Mouse (Mus musculus) limb, embryonic 12.5 days (tissue): ENCODE data around the gene Shroom3. TPM values are rescaled to one million over a fixed set of nuclear protein-coding genes. Genes with fewer than 3 reads are reported as not detected.

Source experiments
- ATAC-seq: fragments of 200-750 bp; cut with Nextera tagmentation; 2 replicates; pipeline ENCODE4 v1.8.0; 2017; ENCODE audit warnings: low read depth, moderate TSS enrichment; ENCODE audit not compliant: insufficient number of reproducible peaks, insufficient read depth, low FRiP score, low TSS enrichment
- H3K27ac ChIP-seq: fragments of 300-500 bp; sonication (generic); 2 replicates; pipeline ENCODE4 v1.5.1; 2016; ENCODE audit warnings: mild to moderate bottlenecking, moderate library complexity
- H3K27me3 ChIP-seq: fragments of 300-500 bp; sonication (generic); 2 replicates; pipeline ENCODE4 v1.6.1; 2016; ENCODE audit warnings: mild to moderate bottlenecking, moderate library complexity
- H3K36me3 ChIP-seq: fragments of 300-500 bp; sonication (generic); 2 replicates; pipeline ENCODE4 v1.6.1; 2016; ENCODE audit warnings: mild to moderate bottlenecking, moderate library complexity
- H3K4me1 ChIP-seq: fragments of 300-500 bp; sonication (generic); replicated peaks from 2 replicates; pipeline ENCODE4 v1.6.1; 2016
- H3K4me2 ChIP-seq: fragments of 300-500 bp; sonication (generic); 2 replicates; pipeline ENCODE4 v1.6.1; 2016; ENCODE audit warnings: mild to moderate bottlenecking, moderate library complexity
- H3K4me3 ChIP-seq: fragments of 300-500 bp; sonication (generic); replicated peaks from 2 replicates; pipeline ENCODE4 v1.5.1; 2016; ENCODE audit warnings: mild to moderate bottlenecking
- H3K9ac ChIP-seq: fragments of 300-500 bp; sonication (generic); replicated peaks from 2 replicates; pipeline ENCODE4 v1.6.1; 2016; ENCODE audit warnings: mild to moderate bottlenecking, moderate library complexity
- H3K9me3 ChIP-seq: fragments of 300-500 bp; sonication (generic); 2 replicates; pipeline ENCODE4 v1.6.1; 2016; ENCODE audit warnings: mild to moderate bottlenecking, moderate library complexity
- WGBS: fragments of 180-500 bp; shearing (Covaris S2); methylation state at CpG from one replicate; pipeline ENCODE4 v1.1.7; 2016; 5-methylcytosine and 5-hydroxymethylcytosine counted together
- microRNA counts: library from miRNA; unstranded; fragments of <30 nt; microRNA quantifications from one replicate; lab custom pipeline; 2017
- microRNA-seq: library from miRNA; unstranded; fragments of <30 nt; microRNA quantifications from one replicate; pipeline ENCODE4, GENCODE M21; 2017
- polyA plus RNA-seq: library from polyadenylated mRNA; unstranded; fragments of >200 nt; fragmentation: Nextera tagmentation; extraction: Ambion mirVana; gene quantifications from 2 replicates; pipeline ENCODE4 v1.2.1, GENCODE M21; 2016

Gene Shroom3
- polyA plus RNA-seq, 1 experiment from 2014 or later, result 6.6 TPM

DNA sequence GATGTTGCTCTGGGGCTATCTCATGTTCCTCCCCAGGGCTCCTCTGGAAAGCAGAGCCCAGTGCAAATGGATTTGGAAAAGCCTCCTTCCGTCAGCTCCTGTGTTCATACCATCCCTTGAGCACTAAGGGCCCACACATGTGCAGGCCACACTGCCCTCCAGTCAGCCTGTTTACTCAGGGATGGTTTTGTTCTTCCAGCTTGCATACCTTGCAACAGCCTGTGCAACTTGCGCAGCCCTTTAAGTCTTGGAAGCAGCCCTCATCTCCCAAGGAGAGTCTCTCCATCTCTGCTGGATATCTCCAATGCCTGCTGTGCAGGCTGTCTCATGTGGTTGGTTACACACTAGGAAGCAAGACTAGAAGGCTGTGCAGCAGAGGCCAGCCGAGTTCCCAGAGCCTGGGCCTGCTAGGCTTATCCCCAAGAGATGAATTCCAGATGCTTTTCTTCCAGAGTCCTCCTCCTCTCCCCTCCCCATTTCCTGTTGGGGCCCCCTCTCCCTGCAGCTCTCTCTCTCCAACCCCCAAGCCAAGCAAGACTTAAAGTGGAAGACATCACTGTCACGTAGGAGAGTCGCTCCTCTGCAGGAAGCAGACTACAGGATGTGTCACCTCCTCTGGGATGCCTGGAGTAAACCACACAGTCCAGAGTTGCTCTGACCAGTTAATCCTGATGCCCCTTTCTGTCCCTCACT is 314.3 kb downstream of the Shroom3 start:
- H3K4me1 ChIP-seq, result peaks cover 51% of the 10 kb centered on the region
- no peaks in the 10 kb centered on the region for H3K27me3 ChIP-seq
- H3K9ac ChIP-seq, result no peak overlapping the region
- peak overlapping the region; percentile 16 for H3K4me2 ChIP-seq
- H3K27ac ChIP-seq, result peak overlapping the region; percentile 92
- ATAC-seq, result peak; percentile 84
- no peak overlapping the region for H3K4me3 ChIP-seq
- H3K9me3 ChIP-seq, result no peaks in the 10 kb centered on the region
- no peaks in the 10 kb centered on the region for H3K36me3 ChIP-seq
- WGBS, result 7% methylated on average over 5 of the region's 5 CpGs

DNA sequence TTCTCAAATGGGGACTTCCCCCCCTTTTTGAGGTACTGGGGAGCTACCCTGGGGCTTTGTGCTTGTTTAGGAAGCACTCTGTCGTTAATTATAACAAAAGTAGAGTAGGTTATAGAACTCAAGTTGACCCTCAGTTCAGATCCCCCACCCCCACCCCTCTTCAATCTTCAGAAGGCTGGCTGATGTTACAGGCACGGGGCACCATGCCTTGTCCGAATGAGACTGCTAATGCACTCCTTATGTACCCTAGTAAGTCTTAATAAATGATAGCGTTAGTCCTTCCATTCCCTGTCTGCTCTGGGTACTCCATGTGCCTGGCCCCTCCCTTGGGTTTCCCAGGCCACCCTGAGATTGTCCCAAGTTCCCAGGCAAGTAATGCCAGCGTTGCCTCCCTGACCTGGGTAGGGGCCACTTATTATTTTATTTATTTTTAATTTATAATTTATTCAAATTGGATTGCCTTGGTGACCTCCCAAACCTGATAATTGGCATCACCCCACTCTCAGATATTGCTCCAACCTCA is 315.3 kb downstream of the Shroom3 start:
- peak; percentile 45; the same call in 1 of the 2 replicates for ATAC-seq
- 7% methylated on average over 5 of the region's 5 CpGs for WGBS
- Histone ChIP-seq H3K4me3 (no peak overlapping the region), H3K4me1 (peaks cover 51% of the 10 kb centered on the region), H3K27ac (peak overlapping the region; percentile 92), H3K4me2 (no peak overlapping the region), H3K36me3 (no peaks in the 10 kb centered on the region), H3K9me3 (no peaks in the 10 kb centered on the region), H3K27me3 (no peaks in the 10 kb centered on the region), H3K9ac (no peak overlapping the region)

DNA sequence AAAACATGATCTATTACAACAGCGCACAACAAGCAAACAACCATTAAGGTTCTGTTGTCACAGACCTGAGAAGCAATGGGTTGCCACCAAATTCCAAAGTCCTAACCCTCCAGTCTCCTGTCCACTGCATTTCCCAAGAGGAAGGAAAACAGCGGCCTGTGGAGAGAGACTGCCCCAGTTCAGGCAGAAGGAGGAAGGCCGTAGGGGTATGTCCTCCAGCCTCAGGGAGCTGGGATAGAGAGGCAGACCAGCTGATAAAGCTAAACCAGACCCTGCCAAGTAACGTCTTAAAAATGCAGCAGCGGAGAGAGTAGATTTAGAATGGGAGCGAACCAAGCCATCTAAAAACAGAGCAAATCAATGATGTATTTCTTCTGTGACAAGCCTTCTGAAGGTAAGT is 316.8 kb downstream of the Shroom3 start:
- no peaks in the 10 kb centered on the region for H3K27me3 ChIP-seq
- peak overlapping the region; percentile 76 for H3K27ac ChIP-seq
- WGBS, result 73% methylated on average over 6 of the region's 6 CpGs
- H3K4me2 ChIP-seq, result no peak overlapping the region
- no peaks in the 10 kb centered on the region for H3K9me3 ChIP-seq
- H3K9ac ChIP-seq, result no peak overlapping the region
- no peak for ATAC-seq
- peaks cover 51% of the 10 kb centered on the region for H3K4me1 ChIP-seq
- no peak overlapping the region for H3K4me3 ChIP-seq
- H3K36me3 ChIP-seq, result no peaks in the 10 kb centered on the region

GRCm38 (mm10) chr5:93000774-93001757 is 317.8 kb downstream of the Shroom3 start:
- Histone ChIP-seq H3K27me3 (no peaks in the 10 kb centered on the region), H3K27ac (peak overlapping the region; percentile 76), H3K9ac (no peak overlapping the region), H3K36me3 (no peaks in the 10 kb centered on the region), H3K9me3 (no peaks in the 10 kb centered on the region), H3K4me1 (peaks cover 59% of the 10 kb centered on the region), H3K4me2 (no peak overlapping the region), H3K4me3 (no peak overlapping the region)
- no peak for ATAC-seq
- 61% methylated on average over 17 of the region's 17 CpGs for WGBS

DNA sequence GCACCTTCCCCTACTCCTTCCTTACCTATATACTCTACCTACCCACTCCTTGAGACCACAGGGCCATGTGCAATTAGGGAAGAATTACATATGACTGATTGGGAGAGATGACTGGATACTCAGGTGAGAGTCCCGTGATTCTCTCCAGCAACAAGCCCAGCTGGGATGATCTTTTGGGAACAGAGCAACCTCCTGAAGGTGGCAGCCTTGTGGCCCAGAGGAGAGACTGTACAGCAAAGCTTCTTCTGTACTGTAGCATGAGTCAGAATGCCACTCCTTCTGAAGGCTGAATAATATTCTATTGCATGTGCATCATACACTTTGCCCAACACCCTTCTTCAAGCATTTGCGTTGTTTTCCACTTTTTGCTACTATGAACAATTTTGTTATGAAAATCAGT is 319.4 kb downstream of the Shroom3 start:
- Histone ChIP-seq H3K27me3 (no peaks in the 10 kb centered on the region), H3K4me1 (peaks cover 45% of the 10 kb centered on the region), H3K9ac (no peak overlapping the region), H3K9me3 (no peaks in the 10 kb centered on the region), H3K4me2 (no peak overlapping the region), H3K36me3 (no peaks in the 10 kb centered on the region), H3K27ac (no peak overlapping the region), H3K4me3 (no peak overlapping the region)
- ATAC-seq, result no peak
- WGBS, result 91% methylated on average over 2 of the region's 2 CpGs

DNA sequence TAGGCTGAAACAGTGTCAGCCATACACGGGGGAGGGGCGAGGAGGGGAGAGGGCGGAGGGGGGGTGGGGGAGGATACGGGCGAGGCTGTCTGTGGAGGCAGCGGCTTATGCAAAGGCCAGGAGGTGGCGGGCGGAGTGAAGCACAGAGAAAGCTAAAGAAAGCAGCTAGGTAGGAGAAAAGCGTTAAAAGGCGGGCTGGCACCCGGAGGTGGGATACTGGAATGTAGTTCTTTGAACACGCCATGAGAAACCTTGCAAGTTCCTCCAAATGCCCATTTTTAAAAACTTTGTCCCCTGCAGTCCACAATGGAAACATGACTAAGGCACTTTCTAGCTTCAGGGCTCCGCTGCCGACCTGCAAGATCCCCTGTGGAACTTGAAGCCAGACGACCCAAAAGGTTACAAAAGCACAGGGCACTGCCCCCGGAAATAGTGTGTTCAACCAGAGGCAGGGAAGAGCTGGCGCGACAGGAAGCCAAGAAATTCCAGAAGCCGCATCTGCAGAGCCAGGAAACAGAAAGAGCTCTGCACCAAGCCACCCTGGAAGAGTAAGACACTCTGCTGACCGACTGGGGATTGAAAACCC is 322.1 kb downstream of the Shroom3 start:
- Histone ChIP-seq H3K9me3 (no peaks in the 10 kb centered on the region), H3K4me3 (peak overlapping the region; percentile 18), H3K4me2 (peak overlapping the region; percentile 48), H3K9ac (0 out of 2 replicates have a peak overlapping the region, but pooled peaks have one; percentile 8), H3K27ac (peak overlapping the region; percentile 74), H3K36me3 (no peaks in the 10 kb centered on the region), H3K4me1 (peaks cover 21% of the 10 kb centered on the region), H3K27me3 (no peaks in the 10 kb centered on the region)
- 6% methylated on average over 20 of the region's 20 CpGs for WGBS
- ATAC-seq, result no peak

- peak overlapping the region; percentile 18 for H3K4me3 ChIP-seq
- H3K4me1 ChIP-seq, result peaks cover 15% of the 10 kb centered on the region
- H3K27me3 ChIP-seq, result no peaks in the 10 kb centered on the region
- no peaks in the 10 kb centered on the region for H3K9me3 ChIP-seq
- WGBS, result 44% methylated on average over 14 of the region's 14 CpGs
- H3K9ac ChIP-seq, result no peak overlapping the region
- peak; percentile 39; the same call in 1 of the 2 replicates for ATAC-seq
- H3K4me2 ChIP-seq, result peak overlapping the region; percentile 48
- no peaks in the 10 kb centered on the region for H3K36me3 ChIP-seq
- H3K27ac ChIP-seq, result peak overlapping the region; percentile 74; the same call in 1 of the 2 replicates
Measured at GRCm38 (mm10) chr5:93005815-93006341, 322.6 kb downstream of the Shroom3 start.

DNA sequence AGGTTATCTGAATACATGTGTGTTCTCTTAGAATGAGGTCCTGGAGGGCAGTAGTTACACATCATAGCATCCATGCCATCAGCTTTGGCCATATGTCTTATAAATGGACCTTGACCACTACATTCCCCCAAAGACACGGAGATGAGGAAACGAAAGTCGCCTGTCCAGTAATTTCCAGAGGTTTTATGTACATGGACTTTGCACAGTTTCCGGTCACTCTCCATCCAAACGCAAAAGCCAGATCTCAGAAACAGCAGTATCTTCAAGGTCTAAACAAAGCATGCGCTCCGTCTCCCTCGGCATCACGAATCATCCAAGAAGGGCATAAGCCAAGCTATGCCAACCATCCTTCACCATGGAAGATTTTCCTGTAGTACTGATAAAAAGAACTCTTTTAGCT is 325.0 kb downstream of the Shroom3 start:
- Histone ChIP-seq H3K4me1 (peaks cover 10% of the 10 kb centered on the region), H3K9ac (no peak overlapping the region), H3K9me3 (no peaks in the 10 kb centered on the region), H3K27me3 (no peaks in the 10 kb centered on the region), H3K4me2 (no peak overlapping the region), H3K36me3 (no peaks in the 10 kb centered on the region), H3K4me3 (no peak overlapping the region), H3K27ac (no peak overlapping the region)
- ATAC-seq, result no peak
- WGBS, result 93% methylated on average over 9 of the region's 9 CpGs

MicroRNAs within 50 kb of the gene (microRNA counts, 519-probe panel; counts per million panel counts)
- 4,850 counts per million, percentile 44 among the panel's probes with 10 or more counts for microRNA mmu-miR-1961 (lab: Ali Mortazavi, UCI)

Small RNA genes within 50 kb of the gene (microRNA-seq; reads per million reads assigned to microRNA genes)
- gene Mir1961, result not detected

Other genes with a start within 250 kb of the Shroom3 start
- gene Nup54, start 248.2 kb upstream of the Shroom3 start, polyA plus RNA-seq, result 66.8 and 68.1 TPM in 2 replicates
- 9.0 and 9.4 TPM in 2 replicates for gene Scarb2, start 176.6 kb upstream of the Shroom3 start, polyA plus RNA-seq
- gene Fam47e, start 128.4 kb upstream of the Shroom3 start, polyA plus RNA-seq, result 0.20 TPM in 1 of 2 replicates, not detected in the other
- 11.6 TPM in 2 replicates for gene Stbd1, start 80.4 kb upstream of the Shroom3 start, polyA plus RNA-seq
- gene Ccdc158, start 8.2 kb upstream of the Shroom3 start, polyA plus RNA-seq, result 0.90 and 1.5 TPM in 2 replicates